Mouse (Mus musculus): Measurements from ENCODE around the gene Polr1d.

Gene Polr1d

GRCm38 (mm10) chr5:147076799-147077165, at the start of gene Polr1d:
TSS of gene Polr1d (plus strand) at chr5:147077050.
- DNase-seq (ENCODE audit: low spot score): no peak

DNA sequence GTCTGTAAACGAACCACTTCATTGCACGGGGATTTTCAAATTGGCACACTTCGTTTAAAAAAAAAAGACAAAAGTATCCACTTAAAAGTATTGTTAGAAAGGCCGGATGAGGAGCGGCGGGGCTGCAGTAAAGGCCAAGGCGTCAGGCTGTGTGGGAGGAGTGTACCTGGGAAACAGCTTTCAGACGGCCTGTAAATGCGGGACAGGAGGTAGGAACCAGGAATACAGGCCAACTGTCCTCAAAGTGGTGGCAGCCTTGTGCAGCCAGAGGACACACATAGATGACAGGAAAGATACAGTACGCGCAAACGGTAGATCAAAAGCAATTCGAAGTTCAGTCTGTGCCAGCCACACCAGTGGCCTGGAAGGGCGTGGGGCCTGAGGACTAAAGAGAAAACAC, 45.6 kb upstream of the Polr1d start:
- no peak for DNase-seq (ENCODE audit: low spot score)

DNA sequence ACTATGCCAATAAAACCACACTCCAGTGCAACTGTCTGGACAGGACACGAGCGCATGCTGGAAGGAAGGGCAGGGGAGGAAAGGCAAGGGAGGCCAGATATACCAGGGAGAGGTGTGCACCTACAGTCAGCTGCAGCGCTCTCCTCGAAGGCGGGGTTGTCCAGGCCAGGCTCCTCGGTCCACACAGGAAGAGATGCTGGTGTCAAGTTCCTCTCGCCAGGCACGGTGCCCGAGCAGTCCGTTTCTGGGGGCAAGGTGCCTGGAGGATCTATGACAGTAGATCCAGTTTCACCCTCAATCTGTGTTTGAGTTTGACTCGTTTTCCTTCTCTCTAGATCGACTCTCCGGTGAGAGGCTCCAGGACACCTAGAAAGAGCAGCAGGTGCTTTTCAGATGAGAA, 43.7 kb upstream of the Polr1d start:
- DNase-seq (ENCODE audit: low spot score): no peak

DNA sequence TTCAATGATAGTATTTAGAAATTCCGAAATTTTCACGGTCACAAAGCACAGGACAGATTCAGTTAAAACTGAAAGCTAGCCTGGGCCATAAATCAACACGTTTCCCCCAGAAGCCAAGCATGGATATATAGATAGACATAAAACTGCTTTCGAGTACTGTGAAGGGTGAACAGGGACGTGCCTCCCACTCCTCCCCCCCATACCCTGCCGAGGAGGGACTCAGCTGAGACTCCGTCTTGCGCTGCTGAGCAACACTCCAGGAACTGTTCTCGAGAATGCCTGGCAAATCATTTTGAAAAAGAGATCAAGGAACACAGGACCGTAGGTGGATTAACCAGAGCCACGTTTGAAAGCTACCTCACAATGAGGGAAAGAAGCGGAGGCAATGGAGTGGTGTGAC, 42.6 kb upstream of the Polr1d start:
- DNase-seq (ENCODE audit: low spot score): no peak

DNA sequence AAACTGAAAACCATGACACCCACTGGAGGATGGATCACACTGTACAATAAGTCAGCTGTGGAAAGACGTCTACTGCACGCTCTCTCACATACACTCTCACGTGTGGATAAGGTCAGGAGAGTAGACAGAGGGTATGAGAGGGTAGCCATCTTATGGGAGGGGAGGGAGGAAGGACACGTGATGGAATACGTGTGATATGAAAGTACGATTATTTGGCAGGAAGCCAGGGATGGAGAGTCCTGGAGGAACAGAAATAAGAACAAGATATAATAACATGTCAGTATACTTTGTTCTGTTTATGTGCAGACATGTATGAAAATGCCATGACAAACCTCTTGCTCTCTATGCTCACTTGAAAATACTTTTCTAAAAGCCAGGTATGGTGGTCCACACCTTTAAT, 41.5 kb upstream of the Polr1d start:
- no peak for DNase-seq (ENCODE audit: low spot score)

DNA sequence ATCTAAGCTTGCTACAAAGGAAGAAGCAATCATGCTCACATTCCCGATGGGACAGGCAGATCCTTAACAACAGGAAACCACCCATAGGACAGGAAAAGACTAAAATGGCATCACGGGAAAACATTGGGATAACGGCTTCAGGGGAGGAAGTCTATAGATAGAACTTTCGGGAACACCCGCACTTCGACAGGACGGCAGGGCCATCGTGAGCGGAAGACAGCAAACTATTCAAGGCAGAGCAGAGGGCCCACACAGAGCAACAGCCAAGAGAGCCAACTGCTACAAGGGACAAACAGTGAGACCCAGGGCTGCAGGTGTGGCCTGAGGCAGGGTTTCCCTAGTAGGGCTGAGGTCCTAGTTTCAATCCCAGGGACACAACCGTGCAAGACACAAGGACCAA, 40.8 kb upstream of the Polr1d start:
- DNase-seq (ENCODE audit: low spot score): no peak

DNA sequence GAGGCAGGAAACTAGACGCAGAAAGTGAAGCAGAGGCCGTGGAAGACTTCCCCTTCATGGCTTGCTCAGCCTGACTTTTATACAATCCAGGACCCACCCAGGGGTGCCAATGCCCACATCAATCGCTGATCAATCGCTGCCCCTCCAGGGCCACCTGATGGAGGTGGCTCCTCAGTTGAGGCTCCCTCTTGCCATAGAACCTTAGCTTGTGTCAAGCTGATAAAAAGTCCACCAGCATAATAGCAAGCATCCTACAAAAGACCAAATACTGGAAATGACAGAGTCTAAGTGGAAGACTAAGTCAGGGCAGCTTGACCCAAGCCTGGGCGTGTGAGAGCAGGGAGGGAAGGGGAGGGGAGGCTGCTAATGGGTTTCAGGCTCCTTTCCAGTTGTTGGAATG, 40.2 kb upstream of the Polr1d start:
- no peak for DNase-seq (ENCODE audit: low spot score)

DNA sequence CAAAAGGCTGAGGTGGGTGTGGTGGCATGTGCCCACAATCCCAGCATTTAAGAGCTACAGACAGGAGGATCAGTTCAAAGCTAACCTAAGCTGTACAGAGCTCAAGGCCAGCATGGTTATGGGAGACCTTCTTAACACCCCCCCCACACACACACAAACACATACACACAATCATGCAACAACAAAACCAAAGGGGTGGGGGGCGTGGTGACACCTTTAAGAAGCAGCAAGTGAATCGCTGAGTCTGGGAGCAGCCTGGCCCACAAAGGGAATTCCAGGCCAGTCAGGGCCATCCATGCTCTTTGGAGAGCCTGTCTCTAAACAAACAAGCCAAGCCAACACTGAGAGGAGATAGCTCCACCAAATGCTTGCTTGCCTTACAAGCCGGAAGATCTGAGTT, 39.2 kb upstream of the Polr1d start:
- no peak for DNase-seq (ENCODE audit: low spot score)

GRCm38 (mm10) chr5:147039394-147039793, 37.5 kb upstream of the Polr1d start:
- no peak for DNase-seq (ENCODE audit: low spot score)

DNA sequence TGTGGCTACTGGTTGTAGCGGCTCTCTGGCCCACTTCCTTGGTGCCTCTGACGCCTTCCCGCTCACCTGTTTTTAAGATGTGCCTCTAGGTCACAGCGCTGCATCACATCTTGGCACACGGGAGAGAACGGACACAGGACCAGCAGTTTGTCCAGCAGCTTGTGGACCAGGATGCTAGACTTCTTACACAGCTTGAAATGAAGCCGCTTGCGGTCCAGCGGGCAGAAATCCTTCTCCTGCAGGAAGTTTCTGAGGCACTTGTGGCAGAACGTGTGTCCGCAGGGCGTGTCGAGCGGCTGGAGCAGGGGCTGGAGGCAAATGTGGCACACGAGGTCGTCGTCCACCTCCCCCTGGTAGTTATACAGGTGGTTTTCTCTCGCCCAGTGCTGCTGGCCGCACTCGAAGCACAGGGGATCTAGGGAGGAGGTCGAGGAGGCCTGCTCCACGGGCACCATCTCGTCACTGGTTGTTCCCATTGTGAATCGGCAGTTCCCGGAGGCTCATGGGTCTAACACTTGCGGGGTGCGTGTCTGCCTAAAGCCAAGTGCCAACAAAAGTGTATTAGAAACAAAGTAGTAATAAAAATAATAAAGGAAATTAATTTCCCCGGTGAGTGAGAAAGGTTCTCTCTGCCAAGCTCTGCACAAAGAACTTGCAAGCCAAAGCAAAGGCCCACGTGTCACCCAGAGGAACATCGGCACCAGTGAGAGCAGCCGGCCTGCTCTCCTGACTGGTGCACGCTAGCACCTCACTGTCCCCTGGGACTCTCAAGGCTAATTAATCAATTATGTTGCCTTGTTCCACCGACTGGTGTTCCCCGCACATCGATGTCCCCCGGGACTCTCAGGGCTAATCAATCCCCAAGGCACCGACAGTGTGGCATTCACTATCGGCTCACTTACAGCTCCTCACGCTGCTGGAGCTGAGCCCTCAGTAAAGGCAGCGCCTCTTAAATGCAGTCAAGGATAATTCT, 34.6 kb upstream of the Polr1d start:
- DNase-seq (ENCODE audit: low spot score): no peak

DNA sequence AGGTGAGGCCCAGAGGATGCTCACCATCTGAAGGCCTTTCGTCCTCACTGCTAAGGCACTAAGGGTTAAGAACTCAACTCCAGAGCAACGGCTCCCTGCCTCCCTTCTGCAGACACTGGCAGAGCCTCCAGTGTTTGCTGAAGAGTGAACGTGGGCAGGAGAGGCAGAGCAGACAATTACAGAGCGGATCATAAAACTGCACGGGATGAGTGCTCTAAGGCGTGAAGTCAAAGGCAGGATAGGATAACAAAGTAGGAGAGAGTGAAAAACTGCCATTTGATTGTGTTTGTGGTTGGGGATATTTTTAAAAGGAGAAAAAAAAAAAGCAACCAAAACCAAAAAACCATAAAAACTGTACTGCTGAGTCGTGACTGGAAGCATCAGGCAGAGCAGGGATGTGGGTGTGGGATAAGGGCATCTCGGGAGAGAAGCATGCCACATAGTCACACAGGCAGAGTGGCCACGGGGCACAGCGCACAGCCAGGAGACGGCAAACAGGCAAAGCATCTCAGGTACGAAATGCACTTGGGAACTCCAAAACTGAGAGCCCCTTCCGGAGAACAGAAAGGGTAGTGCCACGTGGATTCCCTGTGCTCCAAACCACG, 33.5 kb upstream of the Polr1d start:
- no peak for DNase-seq (ENCODE audit: low spot score)

GRCm38 (mm10) chr5:147045311-147045710, 31.5 kb upstream of the Polr1d start:
- no peak for DNase-seq (ENCODE audit: low spot score)

GRCm38 (mm10) chr5:147045929-147046328, 30.9 kb upstream of the Polr1d start:
- no peak for DNase-seq (ENCODE audit: low spot score)

DNA sequence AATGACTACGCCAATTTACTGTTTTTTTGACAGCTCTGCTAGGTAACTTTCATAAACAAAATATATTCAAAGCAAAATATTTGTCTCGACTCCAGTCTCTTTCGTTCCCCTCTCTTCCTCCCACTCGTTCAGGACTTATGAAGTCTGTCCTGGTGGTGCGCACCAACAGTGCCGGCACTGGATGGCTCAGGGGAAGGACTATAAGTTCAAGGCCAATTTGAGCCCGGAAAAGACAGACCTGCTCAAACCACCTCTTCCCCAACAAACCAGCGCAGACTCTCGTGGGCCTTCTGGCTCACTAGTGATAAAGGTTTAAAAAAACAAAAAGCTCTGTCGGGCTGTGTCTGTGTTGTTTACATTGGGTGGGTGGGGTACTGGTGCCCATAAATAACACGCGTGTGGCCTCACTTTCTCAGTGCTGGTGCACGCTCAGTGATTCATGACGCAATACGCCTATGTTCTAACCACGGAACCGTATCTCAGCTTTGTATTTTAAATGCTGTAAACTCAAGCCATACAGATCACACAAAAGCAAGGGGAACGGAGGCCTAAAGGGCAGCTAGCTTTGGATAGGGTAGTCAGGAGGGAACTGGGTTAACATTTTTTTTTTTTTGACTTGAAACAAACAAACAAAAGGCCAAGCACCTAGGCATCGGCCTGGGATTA, 27.2 kb upstream of the Polr1d start:
- no peak for DNase-seq (ENCODE audit: low spot score)

- no peak for DNase-seq (ENCODE audit: low spot score)
Observed at GRCm38 (mm10) chr5:147050816-147051499, 25.9 kb upstream of the Polr1d start.

DNA sequence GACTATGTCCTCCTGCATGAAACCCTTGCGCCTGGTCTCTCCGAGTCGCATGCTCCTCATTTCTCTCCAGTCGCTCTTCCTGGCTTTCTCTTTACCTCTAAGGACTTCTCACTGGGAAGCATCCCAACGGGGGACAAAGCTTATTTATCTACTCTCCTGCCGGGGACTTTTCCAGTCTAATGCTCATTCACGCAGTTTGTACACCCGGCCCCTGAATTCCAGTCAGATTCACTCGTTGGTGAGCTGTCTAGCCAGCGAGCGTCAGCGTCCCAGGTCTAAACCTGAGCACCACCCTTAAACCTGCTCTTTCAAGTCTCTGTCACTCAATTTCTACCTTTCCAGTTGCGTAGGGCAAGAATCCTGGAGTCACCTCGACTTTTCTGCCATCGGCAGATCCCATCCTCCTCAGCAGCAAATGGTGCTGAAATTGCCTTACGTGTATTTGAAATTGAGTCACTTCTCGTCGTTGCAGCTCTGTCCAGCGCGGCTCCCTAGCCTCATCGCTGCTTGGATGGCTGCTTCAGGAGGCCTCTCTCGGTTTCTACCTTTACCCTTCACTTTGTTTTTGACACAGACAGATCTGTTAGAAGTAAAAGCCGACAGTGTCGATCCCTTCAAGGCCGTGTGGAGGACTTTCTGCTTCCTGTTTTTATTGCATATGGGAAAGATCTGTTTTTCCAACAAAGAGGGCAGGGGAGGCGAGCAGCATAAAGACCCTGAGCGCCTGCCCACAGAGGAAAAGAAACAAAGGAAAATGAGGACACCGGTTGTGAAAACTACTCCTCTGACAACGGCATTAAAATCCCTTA, 25.1 kb upstream of the Polr1d start:
- DNase-seq (ENCODE audit: low spot score): no peak

GRCm38 (mm10) chr5:147052309-147052558, 24.6 kb upstream of the Polr1d start:
- DNase-seq (ENCODE audit: low spot score): no peak

DNA sequence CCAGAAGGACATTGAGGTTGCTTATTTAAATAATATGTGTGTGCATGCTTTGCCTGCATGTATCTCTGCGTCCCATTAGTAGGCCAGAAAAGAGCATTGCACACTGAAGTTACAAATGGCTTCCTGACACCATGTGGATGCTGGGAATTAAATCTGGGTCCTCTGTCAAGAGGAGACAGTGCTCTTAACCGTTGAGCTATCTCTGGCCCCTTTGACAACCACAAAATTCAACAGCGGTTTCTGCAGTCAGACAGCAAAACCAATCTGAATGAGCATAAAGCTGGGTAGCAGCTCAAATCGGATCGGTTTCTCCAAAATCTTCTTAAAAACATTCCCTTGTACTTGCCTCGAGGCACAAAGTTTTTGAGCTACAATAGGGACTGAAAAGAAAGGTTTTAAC, 23.8 kb upstream of the Polr1d start:
- no peak for DNase-seq (ENCODE audit: low spot score)

- no peak for DNase-seq (ENCODE audit: low spot score)
Observed at GRCm38 (mm10) chr5:147053481-147053880, 23.4 kb upstream of the Polr1d start.

DNA sequence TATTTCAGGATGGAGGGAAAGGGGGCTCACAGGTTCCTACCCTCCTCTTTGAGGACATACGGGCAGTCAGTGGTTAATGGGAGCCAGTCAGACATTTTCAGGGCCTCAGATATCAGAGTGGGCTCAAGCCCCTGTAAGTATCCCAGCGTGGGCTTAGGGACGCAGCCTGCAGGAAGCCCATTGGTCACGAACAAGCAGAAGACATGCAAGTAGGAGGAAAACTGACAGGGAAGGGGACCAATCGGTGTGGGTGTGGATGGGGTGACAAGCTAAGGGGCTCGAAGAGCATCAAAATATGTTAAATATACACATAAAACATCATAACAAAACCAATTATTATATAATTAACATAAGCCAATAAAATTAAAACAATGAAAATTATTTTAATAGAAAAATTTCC, 22.5 kb upstream of the Polr1d start:
- DNase-seq (ENCODE audit: low spot score): no peak

DNA sequence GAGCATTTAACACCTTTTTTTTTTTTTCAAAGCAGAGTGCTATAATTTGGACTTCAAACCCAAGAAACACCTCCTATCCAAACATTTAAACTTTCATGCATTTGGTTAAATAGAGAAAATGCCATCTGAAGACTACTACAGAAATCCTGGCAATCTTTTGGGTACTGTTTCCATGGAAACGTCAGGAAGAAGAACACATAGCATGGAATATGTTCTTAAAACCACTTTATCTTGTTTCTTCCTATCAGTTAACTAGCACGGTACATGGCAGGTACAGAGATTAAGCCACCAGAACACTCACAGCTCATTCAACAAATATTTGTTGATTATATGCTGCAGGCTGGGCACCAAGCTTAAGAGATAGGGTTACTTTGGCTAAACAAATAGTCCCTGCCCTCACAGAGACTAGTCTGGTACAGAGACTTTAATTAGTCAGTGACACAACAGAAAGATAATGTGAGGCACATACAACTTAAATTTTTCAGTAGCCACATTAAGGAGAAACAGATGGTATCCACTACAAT, 22.0 kb upstream of the Polr1d start:
- DNase-seq (ENCODE audit: low spot score): no peak

All from testis, postnatal 14 days (tissue).